Mouse (Mus musculus): ENCODE measurements around the gene Ube4b.

Ube4b gene

GRCm38 (mm10) chr4:149429592-149429991 is 3.0 kb upstream of the Ube4b start:
- no peak for DNase-seq

- DNase-seq = no peak
These were observed 702 bp downstream of the Ube4b start for GRCm38 (mm10) chr4:149425801-149426292.

GRCm38 (mm10) chr4:149424755-149425154 is 1.8 kb downstream of the Ube4b start:
- no peak for DNase-seq

GRCm38 (mm10) chr4:149417854-149418365 is 8.6 kb downstream of the Ube4b start:
- no peak for DNase-seq

DNA sequence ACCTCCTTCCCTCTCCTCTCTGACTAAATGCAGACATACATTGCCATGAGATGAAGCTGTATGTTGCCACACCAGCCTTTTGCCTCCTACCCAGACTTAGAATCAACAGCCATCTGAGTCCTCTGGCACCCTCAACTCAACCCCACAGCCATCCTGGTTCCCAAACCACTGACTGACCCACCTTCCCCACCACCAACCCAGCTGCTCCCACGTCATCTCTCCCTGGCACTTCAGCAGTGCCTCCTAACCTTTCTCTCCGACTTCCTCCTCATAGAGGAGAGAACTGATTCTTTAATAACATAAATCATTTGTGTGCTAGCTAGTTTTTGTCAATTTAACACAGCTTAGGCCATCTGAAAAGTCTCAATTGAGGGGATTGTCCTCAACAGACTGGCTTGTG is 9.6 kb downstream of the Ube4b start:
- DNase-seq = no peak

- no peak for DNase-seq
These were observed 10.1 kb downstream of the Ube4b start for GRCm38 (mm10) chr4:149416417-149416816.

DNA sequence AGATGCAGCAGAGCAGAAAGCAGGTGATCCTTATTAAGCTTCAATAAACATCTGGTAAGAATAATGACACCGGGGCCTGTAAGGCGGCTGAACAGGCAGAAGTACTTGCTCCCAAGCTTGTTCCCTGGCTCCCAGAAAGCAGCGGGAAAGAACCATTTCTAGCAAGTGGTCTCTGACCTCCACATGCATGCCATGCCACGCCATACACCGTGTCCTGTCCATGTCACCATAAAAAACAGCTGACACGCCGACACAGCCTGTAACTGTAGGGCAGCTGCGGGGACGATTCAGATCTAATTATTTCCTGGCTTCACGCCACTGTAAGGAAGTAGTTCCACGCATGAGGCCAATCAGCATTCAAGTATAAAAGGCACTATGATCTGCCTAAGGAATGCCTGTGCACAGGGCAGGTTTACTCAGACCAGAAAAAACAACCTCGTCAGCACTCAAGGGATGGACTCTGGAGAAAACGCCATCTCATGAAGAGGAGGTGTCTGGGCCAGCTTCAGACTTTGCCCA is 10.8 kb downstream of the Ube4b start:
- no peak for DNase-seq

- DNase-seq = no peak
These were observed 12.3 kb downstream of the Ube4b start for GRCm38 (mm10) chr4:149414259-149414658.

DNA sequence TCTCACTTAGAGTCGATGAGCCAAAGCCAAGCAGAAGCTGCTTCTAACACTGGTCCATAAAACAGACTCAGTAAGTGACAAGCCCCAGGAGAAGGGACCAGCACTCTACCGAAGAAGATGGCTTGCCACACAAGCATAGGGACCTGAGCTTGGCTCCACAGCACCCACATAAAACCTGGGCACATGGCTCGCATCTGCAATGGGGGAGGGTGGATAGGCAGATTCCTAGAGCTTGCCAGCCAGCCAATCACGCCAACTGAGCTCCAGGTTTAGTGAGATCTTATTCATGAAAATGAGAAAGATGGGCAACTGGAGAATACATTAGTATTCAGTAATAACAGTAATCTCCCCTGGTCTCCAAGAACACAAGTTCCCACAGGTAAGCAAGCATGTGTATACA is 16.8 kb downstream of the Ube4b start:
- no peak for DNase-seq

- no peak for DNase-seq
These were observed 18.2 kb downstream of the Ube4b start for GRCm38 (mm10) chr4:149408331-149408730.

- no peak for DNase-seq
These were observed 19.1 kb downstream of the Ube4b start for GRCm38 (mm10) chr4:149407461-149407860.

DNA sequence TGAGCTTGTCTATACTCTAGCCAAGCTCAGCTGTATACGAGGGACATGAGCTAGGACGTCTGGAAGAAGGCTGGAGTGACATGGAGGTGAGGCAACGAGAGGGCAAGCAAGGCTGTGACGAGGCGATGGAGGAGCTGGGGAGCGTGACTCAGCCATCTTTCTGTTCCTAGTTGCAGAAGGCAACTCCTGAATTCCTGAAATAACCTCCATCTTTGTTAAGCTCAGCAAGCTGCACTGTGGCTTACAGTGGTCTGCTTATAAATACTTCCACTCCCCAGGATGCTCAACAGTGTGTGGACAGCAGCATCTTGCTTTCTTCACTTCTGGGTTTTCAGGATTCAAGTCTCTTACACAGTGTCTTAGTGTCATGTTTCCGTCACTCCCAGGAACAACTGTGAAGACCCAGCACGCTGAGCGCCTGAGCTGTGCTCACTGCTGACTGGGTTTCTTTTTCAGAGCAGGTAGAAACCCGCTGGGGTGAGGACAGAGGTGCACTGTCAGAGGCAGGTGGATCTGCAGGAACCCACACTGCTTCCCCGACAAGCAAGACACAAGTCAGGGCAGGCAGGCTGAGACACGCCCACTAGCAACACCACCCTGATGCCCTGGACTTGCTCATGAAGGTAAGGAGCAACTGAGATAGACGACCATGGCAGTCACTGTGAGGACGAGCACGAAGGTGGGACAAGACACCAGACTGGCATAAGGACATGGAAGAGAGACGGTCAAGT is 20.7 kb downstream of the Ube4b start:
- no peak for DNase-seq

- no peak for DNase-seq
These were observed 21.7 kb downstream of the Ube4b start for GRCm38 (mm10) chr4:149404640-149405465.

DNA sequence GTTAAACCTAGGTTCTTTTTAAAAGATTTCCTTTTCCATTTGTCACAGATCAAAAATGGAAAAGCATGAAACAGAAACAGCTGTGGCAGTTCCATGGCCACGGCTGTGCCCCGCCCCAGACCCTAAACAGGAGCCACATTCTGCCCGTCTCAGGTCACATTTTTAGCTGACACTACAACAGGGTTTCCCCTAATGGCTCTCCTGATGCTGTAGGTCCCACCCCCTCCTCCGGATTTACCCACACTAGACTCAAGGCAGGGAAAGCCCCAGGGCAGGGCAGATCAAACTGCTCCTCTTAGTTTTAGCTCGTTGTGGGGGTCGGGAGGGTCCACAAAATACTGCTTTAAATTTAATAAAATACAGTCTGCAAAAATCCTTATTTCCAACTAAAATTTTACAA is 23.5 kb downstream of the Ube4b start:
- DNase-seq = no peak

DNA sequence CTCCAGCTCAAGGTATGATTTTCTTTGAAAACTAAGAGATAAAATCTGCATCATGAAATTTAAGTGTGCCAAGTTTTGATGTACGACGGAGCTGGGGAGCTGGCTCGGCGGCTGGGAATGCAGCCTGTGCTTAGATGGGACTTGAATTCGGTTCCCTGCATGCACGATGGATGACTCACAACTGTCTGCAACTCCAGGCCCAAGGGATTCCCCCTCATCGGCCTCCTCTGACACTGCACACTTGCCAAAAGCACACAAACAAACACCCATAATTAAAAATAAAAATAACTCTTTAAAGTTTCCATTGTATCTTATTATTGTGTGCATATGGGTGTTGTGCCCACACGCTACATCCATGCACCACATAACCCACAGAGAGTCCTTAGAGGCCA is 25.0 kb downstream of the Ube4b start:
- DNase-seq = no peak

GRCm38 (mm10) chr4:149400878-149401590 is 25.5 kb downstream of the Ube4b start:
- DNase-seq = peak; percentile 28 to 55

GRCm38 (mm10) chr4:149399331-149399910 is 27.1 kb downstream of the Ube4b start:
- DNase-seq = no peak

DNA sequence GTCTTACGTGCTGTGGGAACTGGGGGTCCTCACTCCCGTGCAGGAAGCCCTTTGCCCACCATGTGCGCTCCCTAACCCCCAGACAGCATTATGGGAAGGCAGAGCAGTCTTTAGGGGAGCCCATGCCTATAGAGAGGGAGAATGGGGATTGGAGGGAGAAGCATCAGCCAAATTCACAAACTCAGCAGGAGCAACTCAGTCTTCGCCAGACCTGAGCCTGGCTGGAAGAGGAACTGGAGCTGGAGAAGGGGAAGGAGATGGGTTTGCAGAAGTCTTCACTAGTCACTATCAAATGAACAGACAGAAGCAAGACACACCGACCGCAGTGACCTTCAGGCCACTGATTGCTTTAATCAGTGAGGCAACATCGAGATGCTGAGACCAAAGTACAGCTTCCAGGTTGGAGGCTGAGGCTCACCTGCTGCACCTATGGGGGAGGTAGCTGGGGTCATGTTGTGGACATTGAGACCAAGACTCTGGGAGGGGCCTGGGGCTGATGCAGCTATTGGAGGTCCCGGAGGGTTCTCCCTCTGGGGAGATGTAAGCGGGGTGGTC is 28.3 kb downstream of the Ube4b start:
- no peak for DNase-seq

GRCm38 (mm10) chr4:149396433-149397306 is 29.9 kb downstream of the Ube4b start:
- no peak for DNase-seq

DNA sequence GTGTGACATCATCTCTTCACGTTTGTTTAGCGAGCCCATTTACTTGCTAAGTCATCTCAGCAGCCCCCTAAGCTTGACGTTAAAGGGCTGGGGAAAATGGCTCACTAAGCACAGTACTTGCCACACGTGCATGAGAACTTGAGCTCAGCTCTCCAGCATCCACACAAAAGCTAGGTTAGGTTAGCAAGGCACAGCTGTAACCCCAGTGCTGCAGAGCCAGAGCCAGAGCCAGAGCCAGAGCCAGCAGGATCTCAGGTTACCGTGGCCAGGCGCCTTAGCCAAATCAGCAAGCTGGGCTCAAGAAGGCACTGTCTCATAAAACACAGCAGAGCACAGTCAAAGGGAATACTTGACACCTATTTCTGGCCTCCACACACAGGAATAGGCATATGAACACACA is 31.0 kb downstream of the Ube4b start:
- no peak for DNase-seq

GRCm38 (mm10) chr4:149394292-149394691 is 32.3 kb downstream of the Ube4b start:
- DNase-seq = no peak
